Mouse (Mus musculus) kidney, postnatal 25 days (tissue): ENCODE measurements around the gene Dpp4.
A peak's percentile ranks its signal among the peaks of the same experiment; 100 is the strongest.

Experiments
- DNase-seq, 2 experiments: peaks; one replicate each; pipeline ENCODE4 v3.0.0; 2021; ENCODE audit warnings: mixed read lengths in 2 of 2

Dpp4 gene

DNA sequence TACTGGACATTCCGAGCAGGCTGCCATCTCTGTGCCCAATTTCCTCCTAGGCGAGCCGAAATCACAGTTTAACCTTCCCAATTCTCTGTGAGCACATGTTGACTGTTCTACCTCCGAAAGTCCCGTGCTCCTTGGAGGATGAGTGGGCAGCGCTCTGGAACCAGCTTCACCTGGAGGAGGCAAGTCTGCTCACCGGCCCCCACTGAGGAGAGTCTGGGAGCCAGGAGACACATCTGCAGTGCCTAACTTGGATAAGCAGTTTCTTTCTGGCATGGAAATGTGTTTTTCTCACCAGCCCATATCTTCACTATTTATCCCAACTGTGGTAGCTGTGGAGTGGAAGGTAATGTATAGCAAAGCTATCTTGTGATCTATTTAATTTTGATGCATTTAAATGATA is 54.8 kb downstream of the Dpp4 start:
- no peak for DNase-seq

GRCm38 (mm10) chr2:62356606-62357005 is 55.4 kb downstream of the Dpp4 start:
- no peak for DNase-seq

DNA sequence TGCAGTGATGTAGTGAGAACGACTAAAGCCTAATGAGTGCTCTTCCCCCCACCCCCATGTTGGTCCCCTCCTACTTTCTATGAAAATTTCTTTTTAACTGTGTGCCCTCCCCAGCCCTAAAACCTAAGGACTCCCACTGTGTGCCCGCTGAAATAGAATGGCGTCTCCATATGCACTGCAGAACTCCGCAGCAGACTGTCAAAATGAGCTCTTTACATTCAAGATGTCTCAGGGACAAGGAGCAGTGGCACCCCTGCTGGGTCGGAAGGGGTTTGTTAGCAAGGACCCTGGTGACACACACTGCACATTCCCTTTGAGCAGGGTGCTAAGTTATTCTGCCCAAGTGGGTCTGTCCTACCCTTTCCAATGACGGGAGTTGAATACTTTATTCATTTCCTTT is 56.3 kb downstream of the Dpp4 start:
- DNase-seq: no peak

- DNase-seq: no peak
Measured at GRCm38 (mm10) chr2:62352035-62352434, 60.0 kb downstream of the Dpp4 start.

DNA sequence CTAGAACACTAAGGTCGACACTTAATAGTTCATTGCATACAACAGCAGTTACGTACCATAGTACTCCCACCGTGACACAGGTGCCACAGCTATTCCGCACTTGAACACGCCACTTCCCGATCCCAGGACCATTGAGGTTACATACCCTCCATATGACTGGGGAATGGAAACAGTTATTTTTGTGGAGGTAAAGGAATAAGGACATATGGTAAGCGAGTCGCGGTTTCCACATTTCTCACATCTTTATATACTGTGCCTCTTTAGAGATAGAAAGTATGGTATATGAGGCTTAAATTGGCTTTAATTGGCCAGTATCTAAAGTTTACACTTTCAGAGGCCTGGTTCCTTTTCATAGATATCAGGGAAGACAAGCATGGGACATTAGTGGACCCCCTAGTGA is 64.3 kb downstream of the Dpp4 start:
- DNase-seq: no peak

DNA sequence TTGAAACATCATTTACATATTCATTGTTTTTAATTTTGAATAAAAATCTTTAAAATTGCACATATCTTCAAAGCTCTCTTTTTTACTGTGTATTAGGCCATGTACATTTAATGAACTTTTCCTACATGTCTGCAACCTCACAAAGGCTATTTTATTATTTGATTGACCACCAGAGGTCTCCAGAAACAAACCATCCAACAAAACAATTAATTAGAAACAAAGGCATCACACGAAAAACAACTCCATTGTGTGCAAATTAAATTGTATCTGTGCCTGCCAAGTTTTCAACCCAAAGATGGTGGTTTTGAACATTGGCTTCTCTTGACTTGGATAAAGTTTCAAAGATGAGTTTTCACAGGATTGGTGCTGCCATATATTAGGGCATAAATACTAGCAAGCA is 65.3 kb downstream of the Dpp4 start:
- DNase-seq: no peak

GRCm38 (mm10) chr2:62344367-62344766 is 67.7 kb downstream of the Dpp4 start:
- no peak for DNase-seq

DNA sequence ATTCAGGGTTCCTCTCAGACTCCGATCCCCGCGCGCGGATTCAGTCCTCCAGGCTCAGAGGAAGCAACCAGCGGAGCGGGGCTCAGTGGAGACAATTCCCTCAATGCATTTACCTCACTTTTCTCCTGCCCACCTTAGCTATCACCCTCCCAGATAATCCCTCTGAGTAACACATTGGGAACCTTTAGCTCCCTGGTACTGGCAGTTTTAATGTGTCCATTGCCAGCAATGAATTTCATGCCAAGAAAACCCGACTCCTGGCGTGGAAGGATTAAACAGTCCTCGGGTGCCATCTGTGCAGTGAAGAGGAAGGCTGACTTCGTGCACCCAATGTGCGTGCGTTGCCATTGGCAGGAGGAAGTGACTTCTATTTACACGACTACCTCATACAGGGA is 70.3 kb downstream of the Dpp4 start:
- DNase-seq: no peak

DNA sequence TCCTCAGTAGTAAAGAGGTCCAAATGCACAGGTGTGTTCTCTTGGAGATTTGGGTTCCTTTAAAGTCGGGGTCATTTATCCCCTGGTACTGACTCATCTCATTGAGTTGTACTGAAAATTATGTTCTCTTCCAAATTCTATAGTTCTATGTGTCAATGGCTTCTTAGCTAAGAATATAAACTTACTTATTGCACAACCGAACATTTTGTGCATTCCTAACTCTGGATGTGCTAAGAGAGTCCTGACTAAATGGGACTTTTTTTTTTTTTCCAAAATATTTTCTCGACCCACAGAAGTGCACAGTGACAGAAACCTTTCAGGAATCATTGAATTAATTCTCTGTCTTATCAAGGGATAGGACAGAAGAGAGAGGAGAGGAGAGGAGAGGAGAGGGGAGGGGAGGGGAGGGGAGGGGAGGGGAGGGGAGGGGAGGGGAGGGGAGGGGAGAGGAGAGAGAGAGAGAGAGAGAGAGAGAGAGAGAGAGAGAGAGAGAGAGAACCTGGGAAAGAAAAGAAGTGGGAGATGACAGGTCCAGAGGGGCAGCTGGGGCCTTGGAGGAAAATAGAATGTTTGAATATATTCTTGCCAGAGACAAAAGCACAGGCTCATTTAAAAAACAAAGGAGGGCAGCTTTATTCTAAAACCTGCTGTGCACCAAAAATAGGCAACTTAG is 70.8 kb downstream of the Dpp4 start:
- no peak for DNase-seq

DNA sequence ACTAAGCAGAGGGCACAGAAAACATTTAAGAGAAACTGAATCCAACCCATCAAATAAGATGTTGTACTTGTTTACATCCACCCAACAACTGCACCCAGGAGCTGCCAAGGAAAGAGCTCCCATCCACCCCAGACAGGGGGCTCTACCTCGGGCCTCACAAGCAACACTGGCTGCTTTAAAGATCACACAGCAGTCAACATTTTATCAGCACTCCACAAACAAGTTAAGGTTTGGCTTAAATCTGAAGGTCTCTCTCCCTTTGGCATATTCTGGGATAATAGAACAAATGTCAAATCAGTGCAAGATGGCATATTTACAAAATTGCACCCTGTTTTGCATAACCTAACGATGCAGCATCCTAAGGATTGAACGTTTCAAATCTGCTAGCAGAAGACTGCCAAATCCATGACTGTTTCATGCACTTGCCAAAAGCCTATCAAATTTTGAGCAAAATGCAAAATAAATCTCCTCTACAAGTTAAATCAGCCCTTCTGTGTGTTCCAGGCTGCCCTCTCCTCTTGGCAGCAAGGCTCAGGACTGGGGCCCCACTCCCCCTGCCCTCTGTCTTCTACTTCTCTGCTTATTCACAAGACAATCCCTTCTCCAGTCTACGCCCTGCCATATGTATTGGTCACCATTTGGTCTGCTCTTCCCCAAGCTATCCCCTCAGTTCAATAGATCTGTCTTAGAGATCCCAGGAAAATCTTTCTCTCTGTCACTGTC is 72.6 kb downstream of the Dpp4 start:
- DNase-seq: no peak

- no peak for DNase-seq
Measured at GRCm38 (mm10) chr2:62337086-62337485, 74.9 kb downstream of the Dpp4 start.

- no peak for DNase-seq
Measured at GRCm38 (mm10) chr2:62334397-62335243, 77.4 kb downstream of the Dpp4 start.

GRCm38 (mm10) chr2:62332465-62332864 is 79.6 kb downstream of the Dpp4 start:
- DNase-seq: no peak

GRCm38 (mm10) chr2:62331913-62332312 is 80.1 kb downstream of the Dpp4 start:
- DNase-seq: no peak

DNA sequence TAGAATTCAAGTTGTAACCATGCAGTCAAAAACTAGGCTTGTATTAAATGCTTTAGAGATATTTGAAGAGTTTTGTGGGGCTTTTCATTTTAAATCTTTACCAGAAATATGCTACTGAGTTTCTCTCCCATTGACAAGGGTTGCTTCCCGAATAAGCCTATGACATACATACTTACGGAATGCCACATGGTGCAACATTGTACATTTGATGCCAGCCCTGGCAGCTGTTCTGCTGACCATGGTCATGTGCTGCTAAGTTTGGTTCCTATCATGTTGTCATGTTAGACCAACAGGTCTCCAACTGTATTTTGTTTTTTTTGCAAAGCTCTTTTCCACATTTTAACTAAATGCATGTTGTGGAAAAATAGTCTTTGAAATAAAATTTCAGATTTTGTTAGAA is 86.6 kb downstream of the Dpp4 start:
- DNase-seq: no peak

GRCm38 (mm10) chr2:62323078-62323637 is 88.9 kb downstream of the Dpp4 start:
- DNase-seq: peak in 1 of 2 experiments; percentile 31

GRCm38 (mm10) chr2:62319489-62319888 is 92.5 kb downstream of the Dpp4 start:
- no peak for DNase-seq

DNA sequence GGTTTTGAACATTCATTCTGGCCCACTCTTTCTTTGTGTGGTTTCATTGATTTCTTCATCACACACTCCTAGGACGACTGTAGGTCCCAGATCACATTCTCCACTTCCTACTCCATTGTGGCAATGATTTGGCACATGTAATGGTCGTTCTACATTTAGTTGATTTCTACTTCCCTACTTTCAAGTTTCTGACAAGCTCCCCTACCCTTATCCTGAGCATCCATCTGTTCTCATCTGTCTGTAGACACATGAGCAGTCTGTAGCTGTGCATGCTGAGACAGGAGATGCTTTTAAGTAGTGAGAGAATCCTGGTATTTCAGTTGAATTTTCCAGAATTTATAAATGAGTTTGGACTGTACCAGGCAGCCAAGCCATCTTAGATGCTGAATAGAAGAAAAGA is 95.1 kb downstream of the Dpp4 start:
- no peak for DNase-seq

DNA sequence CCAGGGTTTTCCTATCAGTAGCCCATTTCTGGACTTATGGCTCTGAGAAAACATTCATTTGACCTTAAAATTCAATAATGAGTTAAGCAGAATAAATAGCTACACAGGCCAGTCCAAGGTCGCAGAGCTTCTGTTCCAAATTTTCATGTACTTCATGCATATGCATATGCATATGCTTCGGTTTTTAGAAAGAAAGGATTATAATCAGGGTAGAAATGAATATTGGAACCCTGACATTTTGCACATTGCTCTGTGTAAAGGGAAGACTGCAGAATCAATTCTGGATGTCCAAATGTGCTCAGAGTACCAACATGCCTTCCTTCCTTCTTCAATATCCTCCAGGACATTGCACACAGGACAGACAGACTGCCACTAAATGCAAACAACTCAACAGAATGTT is 104.6 kb downstream of the Dpp4 start:
- DNase-seq: no peak

DNA sequence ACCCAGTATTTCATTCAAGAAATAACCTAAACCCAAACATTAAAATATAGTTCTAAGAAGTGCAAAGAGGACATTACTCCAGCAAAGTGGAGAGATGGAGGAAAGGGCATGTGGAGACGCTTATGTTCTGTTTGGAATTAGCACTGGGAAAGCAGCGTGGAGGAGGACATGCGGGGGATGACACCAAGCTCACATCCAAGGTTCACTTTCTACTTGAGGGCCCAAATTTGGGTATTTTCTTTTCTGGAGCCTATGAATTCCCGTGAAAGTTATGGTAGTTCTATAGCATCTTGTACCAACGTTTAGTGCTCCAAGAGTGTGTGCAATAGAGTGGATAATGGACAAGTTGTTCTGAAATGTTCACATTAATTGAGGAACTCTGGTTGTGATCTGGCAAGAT is 105.1 kb downstream of the Dpp4 start:
- DNase-seq: no peak

- DNase-seq: no peak
Measured at GRCm38 (mm10) chr2:62301716-62302115, 110.3 kb downstream of the Dpp4 start.

GRCm38 (mm10) chr2:62293846-62294245 is 118.2 kb downstream of the Dpp4 start:
- no peak for DNase-seq

GRCm38 (mm10) chr2:62287532-62287931 is 124.5 kb downstream of the Dpp4 start:
- DNase-seq: no peak
